Mouse (Mus musculus): ENCODE measurements around the gene Acot12.
"Not testable (repeated sequence)": the region's sequence is repeated elsewhere in the genome, so short reads cannot be mapped to it uniquely, and the experiment has no call there.

Gene Acot12

DNA sequence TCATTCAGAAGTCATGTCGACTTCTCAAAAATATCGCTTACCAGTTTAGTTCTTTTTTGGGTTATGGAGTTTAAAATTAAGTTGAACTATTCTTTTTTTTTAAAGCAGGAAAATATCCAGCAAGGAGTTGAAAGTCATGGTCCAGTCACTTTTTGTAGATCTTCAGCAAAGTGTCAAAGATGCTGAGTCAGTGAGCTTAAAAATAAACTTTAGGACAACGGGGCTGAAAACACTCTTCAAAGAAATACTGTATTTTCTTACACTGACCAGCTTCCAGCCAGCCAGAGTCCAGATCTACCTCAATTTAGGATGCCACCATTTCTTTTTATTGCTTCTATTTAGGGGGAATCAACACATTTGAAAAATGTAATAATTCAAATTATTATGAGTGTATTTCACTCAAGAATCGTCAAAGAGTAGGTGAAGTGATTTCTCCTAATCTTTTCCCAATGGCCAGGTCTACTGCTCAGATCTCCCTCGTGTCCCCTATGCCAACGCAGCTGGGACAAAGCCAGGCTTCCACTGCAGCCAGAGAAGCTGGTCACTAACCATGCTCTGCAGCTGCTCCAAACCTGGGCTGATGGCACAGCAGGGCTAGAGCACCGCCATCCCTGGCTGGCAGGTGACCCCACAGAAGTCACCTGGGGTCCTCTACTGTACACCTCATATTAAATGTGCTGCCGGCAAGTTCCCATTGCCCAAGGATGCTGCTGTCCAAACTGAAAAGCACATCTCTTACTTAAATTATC is 19.2 kb downstream of the Acot12 start:
- no peak for DNase-seq (ENCODE audit: low read depth)

DNA sequence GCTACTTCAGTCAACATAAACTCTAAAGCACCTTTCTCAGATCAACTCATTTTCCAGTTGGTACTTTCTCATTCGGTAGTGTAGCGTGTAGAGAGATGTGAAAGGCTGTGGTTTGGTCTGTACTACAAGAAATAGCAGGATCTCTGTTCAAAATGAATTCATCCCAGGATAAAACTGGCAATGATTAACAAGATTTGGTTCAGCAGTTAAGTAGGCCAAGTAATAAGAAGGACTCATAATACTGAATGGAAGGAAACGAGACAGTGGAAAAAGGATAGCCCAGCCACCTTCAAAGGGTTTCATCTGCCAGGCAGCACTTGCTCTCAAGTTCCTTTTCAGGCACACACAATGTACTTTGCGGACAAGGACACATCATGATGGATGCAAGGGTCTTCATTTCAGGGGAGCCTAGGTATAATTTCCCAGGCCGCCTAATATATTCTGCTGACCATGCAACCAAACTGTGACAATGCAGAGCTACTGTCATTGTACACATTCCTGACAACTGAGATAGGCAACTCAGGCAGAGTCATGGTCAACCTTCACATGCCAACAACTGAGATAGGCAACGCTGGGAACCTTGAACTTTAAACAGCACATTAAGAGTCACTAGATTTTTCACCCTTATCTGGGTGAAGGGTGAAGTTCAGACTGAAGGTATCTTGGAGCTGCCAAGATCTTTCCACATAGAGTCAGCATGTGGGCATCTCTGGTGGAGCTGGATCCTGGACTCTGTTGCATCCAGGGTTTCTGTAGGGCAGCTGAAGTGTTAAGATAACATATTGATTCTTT is 20.5 kb downstream of the Acot12 start:
- no peak for DNase-seq (ENCODE audit: low read depth)

- not testable (repeated sequence) for DNase-seq (ENCODE audit: low read depth)
Observed at GRCm38 (mm10) chr13:91763654-91764053, 22.3 kb downstream of the Acot12 start.

DNA sequence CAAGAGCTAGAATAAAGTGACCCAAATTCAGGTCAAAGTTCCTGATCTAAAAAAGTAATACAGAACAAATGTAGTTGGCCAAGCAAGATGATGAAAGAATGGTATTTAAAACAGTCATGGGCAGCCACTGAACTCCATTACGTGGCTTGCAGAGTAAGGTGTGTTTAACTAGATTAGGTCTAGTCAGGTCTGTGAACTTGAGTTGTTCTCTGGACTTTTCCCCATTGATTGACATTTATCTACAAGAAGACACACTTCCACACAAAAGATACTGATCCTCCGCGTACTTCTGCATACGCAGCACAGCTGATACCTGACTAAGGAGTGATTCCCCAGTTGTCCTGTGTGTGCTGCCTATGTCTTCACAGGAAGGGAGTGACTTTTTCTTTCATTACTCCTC is 24.3 kb downstream of the Acot12 start:
- DNase-seq (ENCODE audit: low read depth) = no peak

DNA sequence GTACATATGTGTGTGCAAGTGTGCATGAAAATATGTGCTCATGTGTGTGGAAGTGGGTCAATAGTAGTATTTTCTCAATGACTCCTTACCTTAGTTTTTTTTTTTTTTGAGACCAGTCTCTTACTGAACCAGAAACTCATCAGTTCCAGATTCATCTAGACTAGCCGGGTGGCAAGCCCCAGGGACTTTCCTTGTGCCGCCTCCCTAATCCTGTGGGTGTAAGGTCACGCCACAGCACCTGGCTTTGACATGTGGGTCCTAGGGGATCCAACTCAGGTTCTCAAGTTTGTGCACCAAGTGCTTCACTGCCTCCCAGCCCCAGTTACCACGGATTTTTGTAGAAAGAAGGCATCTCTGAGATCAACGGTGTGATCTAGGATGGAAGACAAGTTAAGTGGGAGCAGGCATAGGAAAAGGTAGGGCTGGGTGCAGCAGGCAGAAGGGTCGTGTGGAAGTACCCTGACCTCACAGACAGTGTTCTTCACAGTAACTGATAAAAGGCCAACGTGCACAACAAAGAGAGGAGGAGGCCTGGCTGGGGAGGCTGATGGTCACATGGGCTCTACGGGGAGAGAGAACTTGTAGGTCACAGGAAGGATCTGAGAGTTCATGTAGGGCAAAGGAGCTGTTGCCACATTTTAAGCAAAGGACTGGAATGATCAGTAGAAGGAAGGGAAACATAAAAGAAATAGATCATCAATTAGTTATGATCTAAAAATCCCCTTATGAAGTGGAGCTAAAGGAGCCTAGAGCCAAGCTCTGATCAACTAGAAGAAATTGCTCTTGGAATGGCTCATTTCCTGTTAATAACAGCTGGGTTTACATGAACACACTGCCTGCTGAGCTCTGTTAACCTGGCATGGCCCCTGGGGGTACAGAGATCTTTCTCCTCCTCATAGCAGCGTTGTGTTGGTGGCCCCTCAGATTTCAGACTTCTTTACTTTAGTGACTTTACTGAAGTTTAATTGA is 27.7 kb downstream of the Acot12 start:
- no peak for DNase-seq (ENCODE audit: low read depth)

- no peak for DNase-seq (ENCODE audit: low read depth)
Observed at GRCm38 (mm10) chr13:91778092-91778491, 36.8 kb downstream of the Acot12 start.

GRCm38 (mm10) chr13:91779892-91780291 is 38.6 kb downstream of the Acot12 start:
- DNase-seq (ENCODE audit: low read depth) = peak; percentile 44

DNA sequence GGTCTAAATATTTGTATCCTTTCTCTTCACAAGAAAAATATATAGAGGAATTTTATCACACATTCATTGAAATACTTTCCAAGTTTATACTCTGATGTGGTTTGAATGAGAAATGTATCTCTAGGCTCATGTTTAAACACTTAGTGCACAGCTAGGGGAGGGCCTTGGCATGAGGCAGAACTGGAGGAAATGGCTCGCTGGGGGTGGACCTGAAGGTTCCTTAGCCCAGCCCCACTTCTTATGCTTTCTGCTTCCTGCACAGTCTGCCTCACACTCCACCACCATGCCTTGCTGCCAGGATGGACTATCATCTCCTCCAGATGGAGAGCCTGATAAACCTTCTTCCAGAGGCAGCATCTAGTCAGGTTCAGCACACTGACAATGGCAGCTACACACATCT is 50.7 kb downstream of the Acot12 start:
- DNase-seq (ENCODE audit: low read depth) = no peak

DNA sequence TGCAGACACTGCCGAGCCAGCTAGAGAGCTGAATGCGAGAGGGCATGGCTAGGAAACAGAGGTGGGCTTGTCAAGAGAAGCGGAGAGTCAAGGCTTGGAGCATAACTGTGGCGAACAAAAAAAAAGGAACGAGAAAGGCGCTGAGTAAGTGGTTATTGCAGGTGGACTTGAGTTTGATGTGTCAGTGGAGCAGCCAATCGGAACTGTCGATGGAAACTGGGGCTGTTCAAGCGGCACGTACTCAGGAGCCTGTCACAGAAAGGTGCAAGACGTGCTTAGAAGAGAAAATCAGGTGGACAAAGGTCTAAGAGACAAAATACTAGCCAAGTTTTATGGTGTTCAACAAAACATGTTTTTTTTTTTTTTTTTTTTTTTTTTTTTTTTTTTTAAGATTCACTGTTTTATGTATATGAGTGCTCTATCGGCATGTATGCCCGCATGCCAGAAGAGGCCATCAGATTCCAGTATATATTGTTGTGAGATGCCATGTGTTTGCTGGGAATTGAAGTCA is 53.7 kb downstream of the Acot12 start:
- no peak for DNase-seq (ENCODE audit: low read depth)

DNA sequence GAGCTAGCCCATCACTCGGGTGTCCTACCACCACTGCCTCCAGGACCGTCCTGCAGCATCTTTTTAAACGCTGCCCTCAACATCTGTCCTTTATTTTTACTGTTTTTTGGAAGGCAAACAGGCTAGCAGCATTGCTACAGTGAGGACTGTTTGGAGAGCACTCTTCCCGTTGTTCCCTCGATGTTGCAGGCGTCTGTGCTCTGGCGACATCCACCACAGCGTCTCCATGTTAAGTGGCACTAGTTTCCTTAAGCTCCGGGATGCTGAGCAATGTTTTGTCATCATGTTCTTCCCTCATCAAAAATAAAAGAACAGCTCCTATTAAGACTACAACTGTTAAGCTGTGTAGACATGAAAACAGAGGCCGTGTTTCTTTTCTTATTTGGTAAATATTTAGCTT is 54.3 kb downstream of the Acot12 start:
- DNase-seq (ENCODE audit: low read depth) = no peak

DNA sequence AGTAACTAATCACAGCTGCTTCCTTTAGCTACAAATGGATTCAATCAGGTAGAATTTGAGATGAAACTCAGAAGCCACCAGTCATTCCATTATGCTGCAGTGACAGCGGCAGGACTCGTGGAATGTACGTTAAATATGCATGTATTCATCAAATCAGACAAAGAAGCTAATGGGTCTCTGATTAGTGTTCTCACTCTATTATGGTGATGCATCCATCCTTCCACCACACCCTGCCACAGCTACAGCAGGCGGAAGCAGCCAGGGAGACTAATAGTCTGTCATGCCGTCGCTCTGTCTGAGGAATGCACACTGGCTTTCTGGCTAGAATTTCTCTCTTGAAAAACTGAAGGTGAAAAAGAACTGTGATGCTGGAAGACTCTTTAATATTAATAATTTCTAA is 54.7 kb downstream of the Acot12 start:
- DNase-seq (ENCODE audit: low read depth) = no peak

- DNase-seq (ENCODE audit: low read depth) = no peak
Observed at GRCm38 (mm10) chr13:91796916-91797315, 55.6 kb downstream of the Acot12 start.

GRCm38 (mm10) chr13:91797442-91797841 is 56.1 kb downstream of the Acot12 start:
- DNase-seq (ENCODE audit: low read depth) = no peak

DNA sequence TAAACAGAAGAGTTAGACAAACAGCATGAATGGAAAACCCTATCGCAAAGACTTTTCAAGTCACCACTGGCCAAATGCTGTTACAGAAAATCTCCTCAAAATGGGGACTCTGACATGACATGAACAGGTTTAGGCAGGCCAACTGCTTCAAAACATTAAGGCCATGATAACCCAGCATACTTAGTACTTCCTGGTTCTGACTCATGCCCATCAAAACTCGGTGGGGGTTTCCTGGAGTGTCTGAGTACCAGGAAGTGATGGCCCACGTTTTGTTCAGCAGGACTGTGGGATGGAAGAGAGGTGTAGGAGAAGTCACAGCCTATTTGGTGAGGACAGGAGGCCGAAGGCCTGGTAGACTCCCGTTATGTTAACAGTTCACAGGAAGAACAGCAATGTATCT is 60.4 kb downstream of the Acot12 start:
- DNase-seq (ENCODE audit: low read depth) = no peak

DNA sequence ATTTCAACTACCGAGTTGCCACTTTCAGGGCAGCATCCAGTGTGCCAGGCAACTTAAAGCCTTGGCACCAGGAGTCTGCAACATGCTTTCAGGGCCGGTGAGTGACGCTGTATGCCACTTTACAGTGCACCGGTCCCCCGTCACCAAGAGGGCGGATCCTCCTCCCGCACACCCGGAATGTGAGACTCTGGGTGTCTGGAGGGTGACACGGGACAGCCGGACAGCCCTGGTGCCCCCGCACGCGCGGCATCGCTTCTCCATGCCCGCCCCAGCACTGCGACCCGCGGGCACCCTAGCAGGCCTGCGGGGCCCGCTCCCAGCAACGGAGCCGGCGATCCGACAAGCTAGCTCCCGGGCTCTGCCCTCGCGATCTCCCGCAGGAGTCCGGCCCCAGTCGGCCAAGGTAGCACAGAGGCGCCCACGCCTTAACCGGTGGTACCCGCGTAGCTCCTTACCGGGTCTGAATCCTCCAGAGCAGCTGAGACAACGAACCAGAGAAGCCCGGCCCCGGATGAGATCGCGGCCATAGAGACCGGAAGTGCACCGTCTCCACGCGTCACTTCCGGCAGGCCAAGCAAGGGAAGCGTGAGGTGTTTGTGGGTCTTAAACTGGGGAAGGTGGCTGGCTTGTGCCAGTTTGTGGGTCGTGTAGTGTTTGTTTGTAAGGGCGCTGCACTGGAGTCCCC is 66.0 kb downstream of the Acot12 start, which contains the start of gene Zcchc9:
TSS of gene Zcchc9 (minus strand) at position 551 of the 685 bp plus-strand sequence.
- peak; percentile 63 for DNase-seq (ENCODE audit: low read depth)

GRCm38 (mm10) chr13:91807874-91808575 is 66.7 kb downstream of the Acot12 start:
- DNase-seq (ENCODE audit: low read depth) = no peak

GRCm38 (mm10) chr13:91809476-91809875 is 68.2 kb downstream of the Acot12 start:
- no peak for DNase-seq (ENCODE audit: low read depth)

GRCm38 (mm10) chr13:91814670-91815069 is 73.4 kb downstream of the Acot12 start:
- DNase-seq (ENCODE audit: low read depth) = no peak

DNA sequence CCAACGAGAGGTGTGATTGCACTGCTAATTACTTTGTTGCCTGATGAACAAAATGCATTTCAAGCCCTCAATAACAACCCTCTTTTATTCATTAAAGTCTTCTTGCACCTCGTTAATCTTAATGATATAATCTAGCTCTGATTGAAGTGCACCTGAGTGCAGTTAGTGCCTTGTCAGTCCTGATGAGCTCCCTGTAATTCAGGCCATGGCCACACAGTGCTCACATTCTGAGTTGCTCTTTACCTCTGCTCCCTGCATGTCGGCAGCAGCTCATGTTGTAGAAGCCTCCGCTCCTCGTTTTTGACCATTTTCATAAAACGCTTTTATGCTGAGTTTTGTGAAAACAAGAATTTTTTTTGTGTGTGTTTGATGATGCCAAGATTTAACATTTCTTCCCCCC is 82.4 kb downstream of the Acot12 start:
- DNase-seq (ENCODE audit: low read depth) = no peak

GRCm38 (mm10) chr13:91824845-91825550 is 83.7 kb downstream of the Acot12 start:
- DNase-seq (ENCODE audit: low read depth) = no peak

All from fibroblast of lung, adult 2 months (primary cell).